Mouse (Mus musculus): ENCODE data around the gene Abi3. TPM values are rescaled to one million over a fixed set of nuclear protein-coding genes. Genes with fewer than 3 reads are reported as not detected.
A peak's percentile ranks its signal among the peaks of the same experiment; 100 is the strongest.

The Abi3 gene
- polyA plus RNA-seq, 1 experiment from 2014 or later, result 17.0 TPM

DNA sequence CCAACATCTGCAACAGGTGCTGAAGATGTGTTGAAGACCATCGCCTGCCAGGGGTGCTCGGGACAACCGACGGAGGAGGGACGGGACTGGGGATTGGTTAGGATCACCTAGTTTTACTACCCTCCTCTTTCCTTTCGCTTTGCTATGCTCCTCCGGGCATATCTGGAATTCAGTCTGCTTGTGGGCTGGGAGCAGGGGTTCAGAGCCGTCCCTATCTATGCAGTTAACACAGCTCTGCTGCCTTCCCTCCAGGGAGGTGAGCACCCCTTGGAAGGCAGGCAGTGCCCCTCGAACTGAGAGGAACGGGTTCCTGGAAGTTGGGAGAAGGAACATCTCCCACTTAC, 11.0 kb downstream of the Abi3 start:
- 11% methylated on average over 10 of the region's 10 CpGs for WGBS
- no peak for ATAC-seq (ENCODE audit: extremely low read depth, insufficient number of reproducible peaks, low FRiP score, low TSS enrichment)
- H3K27ac ChIP-seq (replicated peaks), result no peak overlapping the region
- peak overlapping the region; percentile 8 for H3K9ac ChIP-seq
- no peaks in the 10 kb centered on the region for H3K36me3 ChIP-seq
- H3K4me3 ChIP-seq, result peak overlapping the region; percentile 44
- H3K4me1 ChIP-seq, result peaks cover 63% of the 10 kb centered on the region
- peaks cover 84% of the 10 kb centered on the region for H3K27me3 ChIP-seq (replicated peaks)
- no peaks in the 10 kb centered on the region for H3K9me3 ChIP-seq
- H3K4me2 ChIP-seq, result peak overlapping the region; percentile 65

DNA sequence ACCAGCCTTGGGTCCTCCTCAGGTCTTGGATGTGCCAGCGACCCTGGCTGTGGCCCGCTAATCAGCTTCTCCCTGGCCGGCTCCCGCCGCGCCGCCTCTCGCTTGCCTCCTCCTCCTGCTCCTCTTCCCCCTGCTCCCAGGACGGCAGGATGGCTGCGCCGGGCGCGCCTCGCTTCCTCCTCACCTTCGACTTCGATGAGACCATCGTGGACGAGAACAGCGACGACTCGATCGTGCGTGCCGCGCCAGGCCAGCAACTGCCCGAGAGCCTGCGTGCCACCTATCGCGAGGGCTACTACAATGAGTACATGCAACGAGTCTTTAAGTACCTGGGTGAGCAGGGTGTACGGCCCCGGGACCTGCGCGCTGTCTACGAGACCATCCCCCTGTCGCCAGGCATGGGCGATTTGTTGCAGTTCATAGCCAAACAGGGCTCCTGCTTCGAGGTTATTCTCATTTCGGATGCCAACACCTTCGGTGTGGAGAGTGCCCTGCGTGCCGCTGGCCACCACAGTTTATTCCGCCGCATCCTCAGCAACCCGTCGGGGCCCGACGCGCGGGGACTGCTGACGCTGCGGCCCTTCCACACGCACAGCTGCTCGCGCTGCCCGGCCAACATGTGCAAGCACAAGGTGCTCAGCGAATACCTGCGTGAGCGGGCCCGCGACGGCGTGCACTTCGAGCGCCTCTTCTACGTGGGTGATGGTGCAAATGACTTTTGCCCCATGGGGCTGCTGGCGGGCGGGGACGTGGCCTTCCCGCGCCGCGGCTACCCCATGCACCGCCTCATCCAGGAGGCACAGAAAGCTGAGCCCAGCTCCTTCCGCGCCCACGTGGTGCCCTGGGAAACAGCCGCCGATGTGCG, 11.6 kb downstream of the Abi3 start:
- H3K27me3 ChIP-seq (replicated peaks), result peaks cover 86% of the 10 kb centered on the region
- no peak for ATAC-seq (ENCODE audit: extremely low read depth, insufficient number of reproducible peaks, low FRiP score, low TSS enrichment)
- H3K4me3 ChIP-seq, result peak overlapping the region; percentile 44
- H3K27ac ChIP-seq (replicated peaks), result no peak overlapping the region
- WGBS, result 9% methylated on average over 80 of the region's 80 CpGs
- H3K4me1 ChIP-seq, result peaks cover 58% of the 10 kb centered on the region
- H3K9me3 ChIP-seq, result no peaks in the 10 kb centered on the region
- peak overlapping the region; percentile 8 for H3K9ac ChIP-seq
- H3K36me3 ChIP-seq, result no peaks in the 10 kb centered on the region
- peak overlapping the region; percentile 65 for H3K4me2 ChIP-seq

DNA sequence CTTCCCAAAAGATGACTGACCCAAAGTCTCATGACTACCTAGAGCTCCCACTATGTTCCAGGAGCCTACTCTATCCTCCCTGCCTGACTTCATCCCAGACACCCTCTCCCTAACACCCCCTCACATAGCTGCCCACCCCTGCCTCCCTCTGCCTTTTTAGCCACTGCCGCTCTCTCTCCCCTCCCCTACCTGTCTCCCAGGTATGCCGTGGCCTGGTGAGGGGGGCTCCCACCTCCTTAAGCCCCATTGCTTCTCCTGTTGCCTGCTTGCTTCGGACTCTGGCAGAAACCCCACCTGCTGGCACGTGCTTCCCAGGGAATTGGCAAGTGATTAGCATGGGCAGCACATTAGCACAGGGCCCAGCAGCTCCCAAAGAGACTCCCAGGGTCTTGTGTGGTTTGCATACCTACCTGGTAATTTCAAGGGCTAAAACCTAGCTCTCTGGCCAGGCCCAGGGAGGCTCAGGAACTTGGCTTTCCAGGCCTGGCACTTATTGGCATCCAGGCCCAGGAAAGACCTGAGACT, 12.7 kb downstream of the Abi3 start:
- Histone ChIP-seq H3K9ac (peak overlapping the region; percentile 8), H3K27me3 (replicated peaks) (peaks cover 90% of the 10 kb centered on the region)

DNA sequence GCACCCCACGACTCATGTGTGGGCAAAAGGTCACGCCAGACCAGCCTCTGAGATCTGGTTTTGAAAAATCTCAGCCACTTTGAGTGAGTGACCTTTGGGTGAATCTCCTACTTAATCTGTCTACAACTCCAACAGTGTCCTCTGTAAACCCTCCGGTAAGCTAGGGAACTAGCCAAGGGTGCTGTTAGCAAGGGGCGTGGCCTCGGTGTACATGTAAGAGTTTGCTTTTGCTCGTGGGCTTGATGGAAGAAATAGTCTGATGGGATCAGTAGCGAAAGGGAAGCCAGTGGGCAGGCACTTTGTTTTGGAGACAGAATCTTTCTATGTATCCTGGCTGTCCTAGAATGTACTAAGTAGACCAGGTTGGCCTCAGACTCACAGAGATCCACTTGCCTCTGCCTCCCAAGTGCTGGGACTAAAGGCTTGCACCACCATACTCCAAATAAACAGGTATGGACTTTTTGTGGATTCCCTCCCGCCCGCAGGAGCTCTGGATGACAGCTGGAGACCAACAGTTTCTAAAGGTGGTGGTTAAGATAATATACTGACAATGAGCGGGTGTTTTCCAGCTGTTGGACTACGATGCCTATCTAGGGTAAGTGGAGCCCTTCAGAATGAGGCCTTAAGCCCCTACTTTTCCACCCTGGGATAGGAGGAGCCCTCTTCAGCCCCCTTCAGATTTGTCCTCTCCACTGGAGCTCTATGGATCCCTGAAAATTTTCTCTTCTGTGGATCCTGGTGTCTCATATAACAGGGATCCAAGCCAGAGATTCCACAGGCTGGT, 13.9 kb downstream of the Abi3 start:
- peaks cover 51% of the 10 kb centered on the region for H3K4me1 ChIP-seq
- no peak overlapping the region for H3K4me2 ChIP-seq
- ATAC-seq (ENCODE audit: extremely low read depth, insufficient number of reproducible peaks, low FRiP score, low TSS enrichment), result no peak
- no peaks in the 10 kb centered on the region for H3K9me3 ChIP-seq
- 64% methylated on average over 11 of the region's 11 CpGs for WGBS
- peaks cover 82% of the 10 kb centered on the region for H3K27me3 ChIP-seq (replicated peaks)
- H3K4me3 ChIP-seq, result no peak overlapping the region
- no peak overlapping the region for H3K9ac ChIP-seq
- H3K27ac ChIP-seq (replicated peaks), result no peak overlapping the region
- H3K36me3 ChIP-seq, result no peaks in the 10 kb centered on the region

More for the DNA sequence above, 12.7 kb downstream of the Abi3 start:
- H3K4me2 ChIP-seq, result no peak overlapping the region
- H3K27ac ChIP-seq (replicated peaks), result no peak overlapping the region
- H3K4me1 ChIP-seq, result peaks cover 58% of the 10 kb centered on the region
- 0 out of 2 replicates have a peak overlapping the region, but pooled peaks have one; percentile 44 for H3K4me3 ChIP-seq
- H3K36me3 ChIP-seq, result no peaks in the 10 kb centered on the region
- H3K9me3 ChIP-seq, result no peaks in the 10 kb centered on the region
- ATAC-seq (ENCODE audit: extremely low read depth, insufficient number of reproducible peaks, low FRiP score, low TSS enrichment), result no peak
- WGBS, result 41% methylated on average over 4 of the region's 4 CpGs

DNA sequence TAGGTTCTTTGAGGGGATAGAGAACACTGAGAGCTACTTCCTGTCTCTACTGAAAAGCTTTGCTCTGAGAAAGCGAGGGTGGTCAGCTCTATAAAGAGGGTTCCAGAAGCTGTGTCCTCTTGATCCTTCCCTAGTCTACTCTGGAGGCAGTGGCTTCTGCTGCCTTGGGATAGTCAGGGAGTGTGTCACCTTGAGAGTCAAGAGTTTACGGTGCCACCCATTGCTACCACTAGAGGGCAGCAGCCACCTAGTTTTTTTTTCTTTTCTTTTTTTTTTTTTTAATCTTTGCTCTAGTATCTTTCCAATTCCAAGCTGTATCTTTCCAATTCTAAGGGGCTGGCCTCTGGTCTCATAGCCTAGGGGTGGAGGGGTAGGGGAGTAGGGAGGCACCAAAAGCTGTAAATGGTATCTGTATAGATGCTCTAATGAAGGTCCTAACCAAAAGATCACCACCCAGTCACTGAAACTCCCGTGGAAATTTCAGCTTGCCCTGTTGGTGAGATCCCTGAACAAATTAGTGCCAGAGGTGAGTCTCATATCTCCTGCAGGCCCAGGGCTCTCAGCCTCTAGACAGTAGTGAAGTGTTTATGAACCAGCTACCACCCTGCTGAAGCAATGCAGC, 14.7 kb downstream of the Abi3 start:
- H3K27me3 ChIP-seq (replicated peaks), result peaks cover 82% of the 10 kb centered on the region
- no peak for ATAC-seq (ENCODE audit: extremely low read depth, insufficient number of reproducible peaks, low FRiP score, low TSS enrichment)
- H3K4me2 ChIP-seq, result peak overlapping the region; percentile 41
- H3K9ac ChIP-seq, result peak overlapping the region; percentile 44; the same call in 1 of the 2 replicates
- no peak overlapping the region for H3K4me3 ChIP-seq
- H3K9me3 ChIP-seq, result no peaks in the 10 kb centered on the region
- H3K36me3 ChIP-seq, result no peaks in the 10 kb centered on the region
- peak overlapping the region; percentile 5; the same call in 1 of the 2 replicates for H3K27ac ChIP-seq (replicated peaks)
- WGBS, result 24% methylated on average over 3 of the region's 3 CpGs
- peaks cover 45% of the 10 kb centered on the region for H3K4me1 ChIP-seq

DNA sequence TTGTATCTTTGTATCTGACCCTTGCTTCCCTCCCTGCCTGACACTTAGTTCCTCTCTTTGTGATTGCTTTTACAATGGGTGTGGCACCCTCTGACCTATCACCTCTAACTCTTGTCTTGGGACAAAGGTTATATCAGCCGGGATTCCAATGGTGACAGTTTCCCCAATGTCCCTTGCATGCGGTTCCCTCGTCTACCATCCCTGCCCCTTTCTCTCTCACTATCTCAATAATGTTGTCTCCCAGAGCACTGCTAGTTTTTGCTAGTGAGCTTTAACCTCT, 15.2 kb downstream of the Abi3 start:
- peak overlapping the region; percentile 5; the same call in 1 of the 2 replicates for H3K27ac ChIP-seq (replicated peaks)
- no peak for ATAC-seq (ENCODE audit: extremely low read depth, insufficient number of reproducible peaks, low FRiP score, low TSS enrichment)
- H3K4me3 ChIP-seq, result no peak overlapping the region
- H3K4me1 ChIP-seq, result peaks cover 42% of the 10 kb centered on the region
- H3K27me3 ChIP-seq (replicated peaks), result peaks cover 80% of the 10 kb centered on the region
- WGBS, result 26% methylated on average over 3 of the region's 3 CpGs
- no peaks in the 10 kb centered on the region for H3K36me3 ChIP-seq
- H3K4me2 ChIP-seq, result peak overlapping the region; percentile 41
- no peaks in the 10 kb centered on the region for H3K9me3 ChIP-seq
- peak overlapping the region; percentile 44; the same call in 1 of the 2 replicates for H3K9ac ChIP-seq

DNA sequence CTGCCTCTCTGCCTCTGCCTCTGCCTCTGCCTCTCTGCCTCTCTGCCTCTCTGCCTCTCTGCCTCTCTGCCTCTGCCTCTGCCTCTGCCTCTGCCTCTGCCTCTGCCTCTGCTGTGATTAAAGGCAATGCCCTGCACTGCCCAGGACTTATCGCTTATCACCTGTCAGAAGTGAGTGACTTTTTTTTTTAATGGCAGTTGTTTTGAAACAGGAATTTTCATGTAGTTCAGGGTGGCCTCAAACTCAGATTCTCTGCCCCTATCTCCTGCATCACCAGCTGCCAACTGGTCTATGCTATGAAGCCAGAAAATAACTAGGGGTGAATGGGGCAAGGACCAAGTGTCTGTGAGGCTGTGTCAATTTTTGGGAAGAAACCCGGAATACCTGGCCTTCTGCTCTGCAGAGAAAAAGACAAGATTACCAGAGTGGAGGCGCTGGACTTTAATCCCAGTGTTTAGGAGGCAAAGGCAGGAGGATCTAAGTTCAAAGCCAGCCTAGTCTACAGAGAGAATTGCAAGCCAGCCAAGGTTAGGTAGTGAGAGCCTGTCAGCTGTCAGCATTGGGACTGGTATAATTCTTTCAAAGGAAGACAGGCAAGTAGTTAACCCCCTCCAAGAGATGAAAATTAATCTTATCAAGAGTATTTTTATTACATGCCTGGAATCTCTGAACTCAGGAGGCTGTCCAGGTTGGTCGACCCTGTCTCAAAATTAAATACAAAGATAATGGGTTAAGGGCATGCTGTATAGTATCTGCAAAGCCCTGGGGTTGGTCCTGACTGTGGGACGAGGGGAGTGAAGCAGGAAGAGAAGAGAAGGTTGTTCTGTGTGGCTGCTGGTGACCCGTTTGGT, 15.7 kb downstream of the Abi3 start:
- H3K4me3 ChIP-seq, result no peak overlapping the region
- peaks cover 42% of the 10 kb centered on the region for H3K4me1 ChIP-seq
- H3K36me3 ChIP-seq, result no peaks in the 10 kb centered on the region
- WGBS, result 49% methylated on average over 6 of the region's 6 CpGs
- H3K4me2 ChIP-seq, result peak overlapping the region; percentile 41
- ATAC-seq (ENCODE audit: extremely low read depth, insufficient number of reproducible peaks, low FRiP score, low TSS enrichment), result no peak
- H3K27ac ChIP-seq (replicated peaks), result 0 out of 2 replicates have a peak overlapping the region, but pooled peaks have one; percentile 5
- no peaks in the 10 kb centered on the region for H3K9me3 ChIP-seq
- peaks cover 75% of the 10 kb centered on the region for H3K27me3 ChIP-seq (replicated peaks)
- peak overlapping the region; percentile 28; the same call in 1 of the 2 replicates for H3K9ac ChIP-seq

DNA sequence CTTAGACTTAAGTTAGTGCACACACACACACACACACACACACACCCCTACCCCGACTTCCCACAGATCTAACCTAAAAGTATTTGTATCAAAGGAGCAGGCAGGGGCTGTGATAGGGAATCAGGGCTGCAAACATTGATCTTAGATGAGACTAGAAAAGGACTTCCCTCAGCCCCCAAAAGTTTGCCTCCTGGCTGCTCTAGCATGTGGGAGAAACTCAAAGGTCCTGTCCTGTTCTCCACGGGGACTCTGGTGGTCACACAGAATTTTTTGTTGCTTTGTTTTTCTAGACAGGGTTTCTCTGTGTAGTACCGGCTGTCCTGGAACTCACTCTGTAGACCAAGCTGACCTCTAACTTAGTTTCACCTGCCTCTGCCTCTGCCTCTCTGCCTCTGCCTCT, 16.7 kb downstream of the Abi3 start:
- Histone ChIP-seq H3K27me3 (replicated peaks) (peaks cover 65% of the 10 kb centered on the region), H3K27ac (replicated peaks) (0 out of 2 replicates have a peak overlapping the region, but pooled peaks have one; percentile 53), H3K4me3 (peak overlapping the region; percentile 66), H3K36me3 (no peaks in the 10 kb centered on the region), H3K4me1 (peaks cover 33% of the 10 kb centered on the region), H3K4me2 (peak overlapping the region; percentile 97), H3K9me3 (no peaks in the 10 kb centered on the region), H3K9ac (peak overlapping the region; percentile 83)
- WGBS, result 47% methylated on average over 3 of the region's 3 CpGs
- ATAC-seq (ENCODE audit: extremely low read depth, insufficient number of reproducible peaks, low FRiP score, low TSS enrichment), result no peak

DNA sequence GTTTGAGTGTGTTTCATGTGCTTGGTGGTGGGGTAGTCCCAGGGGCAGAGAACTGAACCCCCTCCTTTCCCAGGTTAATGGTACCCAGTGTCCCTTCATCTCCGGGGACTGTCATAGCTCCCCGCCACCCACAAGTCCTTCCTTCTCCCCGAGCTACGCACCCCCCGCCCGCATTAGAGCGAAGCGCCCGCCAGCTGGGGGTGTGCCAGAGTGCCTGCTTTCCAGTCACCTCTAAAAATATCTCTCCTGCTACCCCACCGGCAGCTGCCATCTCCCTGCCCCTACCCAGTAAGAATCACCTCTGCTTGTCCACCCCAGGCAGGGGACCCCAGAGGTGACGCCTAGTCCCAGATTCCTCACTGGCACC, 17.4 kb downstream of the Abi3 start:
- under 1% methylated on average over 11 of the region's 11 CpGs for WGBS
- Histone ChIP-seq H3K9ac (peak overlapping the region; percentile 83), H3K4me1 (peaks cover 25% of the 10 kb centered on the region), H3K27me3 (replicated peaks) (peaks cover 58% of the 10 kb centered on the region), H3K9me3 (no peaks in the 10 kb centered on the region), H3K4me2 (peak overlapping the region; percentile 97), H3K36me3 (no peaks in the 10 kb centered on the region), H3K27ac (replicated peaks) (peak overlapping the region; percentile 53), H3K4me3 (peak overlapping the region; percentile 66)
- 0 out of 2 replicates have a peak, but pooled peaks have one; percentile 1 for ATAC-seq (ENCODE audit: extremely low read depth, insufficient number of reproducible peaks, low FRiP score, low TSS enrichment)

DNA sequence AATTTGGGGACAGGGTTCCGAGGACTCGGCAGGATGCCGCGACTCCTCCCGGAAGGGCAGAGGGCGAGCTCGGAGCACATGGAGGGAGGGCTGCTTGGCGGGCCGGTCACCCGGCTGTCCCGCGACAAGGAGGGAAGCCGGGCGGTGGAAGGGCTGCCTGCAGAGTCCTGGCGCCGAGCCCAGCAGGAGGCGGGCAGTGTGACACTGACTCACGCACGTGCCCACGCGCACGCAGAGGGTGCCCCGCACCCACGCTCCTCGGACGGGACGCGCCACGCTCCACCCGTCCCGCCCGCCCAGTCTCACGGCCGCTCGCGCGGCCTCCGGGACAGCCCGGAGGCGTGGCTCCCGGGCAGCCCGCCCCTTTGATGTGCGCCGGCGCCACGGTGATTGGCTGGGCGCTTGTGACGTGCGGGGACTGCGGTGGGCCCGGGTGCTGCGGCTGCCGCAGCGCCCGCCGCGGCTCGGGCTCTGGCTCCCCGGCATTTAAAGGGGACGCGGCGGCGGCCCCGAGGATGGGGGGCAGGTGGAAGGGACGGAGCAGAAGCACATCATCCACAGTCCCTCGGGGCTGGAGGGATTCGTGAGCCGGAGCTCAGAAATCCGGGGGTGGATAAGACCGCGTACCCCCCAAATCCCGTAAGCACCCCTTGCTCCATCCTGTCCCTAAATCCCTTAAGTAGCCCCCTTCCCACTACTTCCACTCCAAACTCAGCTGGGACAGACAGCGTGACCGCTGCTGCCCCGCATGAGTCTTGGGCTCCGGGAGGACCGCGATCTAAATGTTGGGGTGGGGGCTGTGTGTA, 18.0 kb downstream of the Abi3 start, which contains the start of gene Phospho1:
Gene Phospho1, plus strand, starts transcription at position 429 of the 806 bp plus-strand sequence.
- Histone ChIP-seq H3K9me3 (no peaks in the 10 kb centered on the region), H3K27me3 (replicated peaks) (peaks cover 52% of the 10 kb centered on the region), H3K27ac (replicated peaks) (peak within 1 kb of the TSS; percentile 53), H3K4me2 (peak within 1 kb of the TSS; percentile 97), H3K36me3 (no peaks in the 10 kb centered on the region), H3K9ac (peak within 1 kb of the TSS; percentile 83), H3K4me3 (peak within 1 kb of the TSS; percentile 66), H3K4me1 (peaks cover 24% of the 10 kb centered on the region)
- peak; percentile 92 for ATAC-seq (ENCODE audit: extremely low read depth, insufficient number of reproducible peaks, low FRiP score, low TSS enrichment)
- under 1% methylated on average over 76 of the region's 78 CpGs for WGBS

Measured in heart, embryonic 13.5 days (tissue).